Mouse (Mus musculus): ENCODE measurements around the gene Mrps18a. TPM values are rescaled to one million over a fixed set of nuclear protein-coding genes. Genes with fewer than 3 reads are reported as not detected.

The Mrps18a gene
- total RNA-seq, 1 experiment, result 90.0 TPM

DNA sequence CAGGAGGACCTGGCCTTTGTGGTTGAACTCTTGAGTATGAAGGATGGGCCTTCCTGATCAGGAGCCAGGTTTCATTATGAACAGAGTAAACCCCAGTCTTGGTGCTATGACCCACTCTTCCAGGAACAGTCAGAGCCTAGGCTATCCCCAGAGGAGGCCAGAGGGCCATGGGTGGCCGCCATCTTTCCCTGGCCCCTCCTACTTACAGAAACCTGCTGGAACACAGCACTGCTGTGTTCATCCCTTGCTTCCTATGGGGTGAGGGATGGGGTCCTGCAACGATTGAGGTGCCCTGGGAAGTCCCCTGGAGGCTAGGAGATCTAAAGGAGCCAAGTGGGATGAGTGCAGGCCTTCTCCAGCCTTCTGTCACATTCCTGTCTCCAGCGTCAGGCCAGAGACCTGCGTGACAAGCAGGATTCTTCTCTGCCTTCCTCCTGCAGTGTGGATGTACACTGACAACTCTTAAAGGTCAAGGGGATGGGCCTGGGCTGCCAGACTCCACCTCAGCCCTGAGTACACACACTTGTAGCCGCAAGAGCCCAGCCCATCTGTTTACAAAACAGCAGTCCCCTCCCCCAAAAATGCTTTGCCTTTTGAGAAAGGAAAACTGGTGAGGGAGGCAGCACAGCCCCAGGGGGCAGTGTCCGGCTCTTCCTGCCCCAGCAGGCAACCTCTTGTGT lies 17.2 kb downstream of the Mrps18a start:
- Histone ChIP-seq H3K36me3 (ENCODE audit: control insufficient read depth, insufficient read depth, low read length, poor library complexity, severe bottlenecking) (peaks cover 59% of the 10 kb centered on the region), H3K4me1 (ENCODE audit: control insufficient read depth in 2 of 2, insufficient read depth in 2 of 2, low read length in 2 of 2, poor library complexity in 1 of 2) (peaks cover 0 to 8% of the 10 kb centered on the region in 2 experiments; a peak in 1 of 4 replicates)
- in situ Hi-C loops (cut with MboI; ENCODE audit: low sequenced_read_pairs in 2 of 2, unreplicated experiment in 2 of 2), result no loop called here

DNA sequence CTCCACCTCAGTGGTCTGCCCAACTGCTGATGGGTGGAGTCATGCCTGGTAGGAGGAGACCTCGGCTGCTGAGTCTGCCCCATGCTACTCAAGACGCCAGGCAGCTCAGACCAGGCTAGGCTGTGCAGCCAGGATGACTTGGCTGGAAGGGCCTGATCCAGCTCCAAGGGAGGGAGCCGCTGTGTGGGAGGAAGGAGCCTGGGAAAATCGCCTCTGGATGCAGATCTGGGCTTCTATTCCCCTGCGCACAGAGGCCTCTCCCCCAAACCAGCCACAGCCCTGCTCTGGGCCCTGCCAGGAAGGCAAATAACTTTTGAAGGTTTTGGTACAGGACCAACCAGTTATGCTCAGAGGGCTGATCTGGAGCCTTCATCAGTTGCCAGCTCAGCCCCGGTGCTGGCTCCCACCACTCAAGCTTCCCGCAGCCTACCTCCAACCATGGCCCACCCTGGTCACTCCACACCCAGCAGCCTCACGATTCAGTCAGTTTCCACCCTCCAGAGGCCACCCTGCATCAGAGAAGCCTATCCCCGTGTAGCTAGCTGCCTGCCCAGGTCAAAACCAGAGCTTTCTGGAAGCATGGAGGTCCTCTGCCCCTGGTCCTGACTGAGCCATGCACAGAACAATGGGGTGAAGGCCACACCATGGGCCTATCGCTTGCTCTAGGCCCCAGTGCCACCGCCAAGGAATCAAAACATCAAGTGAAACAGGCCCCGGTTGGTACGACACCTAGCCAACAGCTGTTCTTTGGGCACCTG lies 19.1 kb downstream of the Mrps18a start:
- Histone ChIP-seq H3K36me3 (ENCODE audit: control insufficient read depth, insufficient read depth, low read length, poor library complexity, severe bottlenecking) (peaks cover 40% of the 10 kb centered on the region), H3K27ac (ENCODE audit: insufficient read depth, low read depth, low read length, poor library complexity, severe bottlenecking) (no peak overlapping the region), H3K9me3 (ENCODE audit: control insufficient read depth, insufficient read depth, low read depth, low read length) (no peaks in the 10 kb centered on the region), H3K9ac (ENCODE audit: insufficient read depth, low read depth, low read length, poor library complexity, severe bottlenecking) (no peak overlapping the region), H3K4me1 (ENCODE audit: control insufficient read depth in 2 of 2, insufficient read depth in 2 of 2, low read length in 2 of 2, poor library complexity in 1 of 2) (peaks cover 0 to 8% of the 10 kb centered on the region in 2 experiments; a peak in 1 of 4 replicates), H3K4me3 (ENCODE audit: insufficient read depth in 1 of 2, low read depth in 1 of 2, low read length in 2 of 2, poor library complexity in 1 of 2, severe bottlenecking in 1 of 2) (no peak overlapping the region)
- no peak for DNase-seq (ENCODE audit: low read depth, low spot score)
- in situ Hi-C loops (cut with MboI; ENCODE audit: low sequenced_read_pairs in 2 of 2, unreplicated experiment in 2 of 2), result no loop called here
- TF ChIP-seq ZC3H11A (IDR thresholded peaks at IDR 0.05; ENCODE audit: borderline replicate concordance, low read depth, low read length) (no peak), HCFC1 (IDR thresholded peaks at IDR 0.05; ENCODE audit: borderline replicate concordance, insufficient read depth, low read length) (no peak), ZNF384 (IDR thresholded peaks at IDR 0.05; ENCODE audit: low read depth, low read length) (no peak), MAFK (IDR thresholded peaks at IDR 0.05; ENCODE audit: insufficient read depth, low read depth, low read length) (no peak)

More for the DNA sequence above, 17.2 kb downstream of the Mrps18a start:
- Histone ChIP-seq H3K27ac (ENCODE audit: insufficient read depth, low read depth, low read length, poor library complexity, severe bottlenecking) (no peak overlapping the region), H3K4me3 (ENCODE audit: insufficient read depth in 1 of 2, low read depth in 1 of 2, low read length in 2 of 2, poor library complexity in 1 of 2, severe bottlenecking in 1 of 2) (no peak overlapping the region), H3K9me3 (ENCODE audit: control insufficient read depth, insufficient read depth, low read depth, low read length) (no peaks in the 10 kb centered on the region), H3K9ac (ENCODE audit: insufficient read depth, low read depth, low read length, poor library complexity, severe bottlenecking) (no peak overlapping the region)
- DNase-seq (ENCODE audit: low read depth, low spot score), result no peak
- TF ChIP-seq ZNF384 (IDR thresholded peaks at IDR 0.05; ENCODE audit: low read depth, low read length) (no peak), CHD2 (IDR thresholded peaks at IDR 0.05; ENCODE audit: low read depth, low read length) (no peak), HCFC1 (IDR thresholded peaks at IDR 0.05; ENCODE audit: borderline replicate concordance, insufficient read depth, low read length) (no peak), MAFK (IDR thresholded peaks at IDR 0.05; ENCODE audit: insufficient read depth, low read depth, low read length) (no peak), ZC3H11A (IDR thresholded peaks at IDR 0.05; ENCODE audit: borderline replicate concordance, low read depth, low read length) (no peak)

- Histone ChIP-seq H3K27ac (ENCODE audit: insufficient read depth, low read depth, low read length, poor library complexity, severe bottlenecking) (no peak overlapping the region), H3K9ac (ENCODE audit: insufficient read depth, low read depth, low read length, poor library complexity, severe bottlenecking) (no peak overlapping the region), H3K4me1 (ENCODE audit: control insufficient read depth in 2 of 2, insufficient read depth in 2 of 2, low read length in 2 of 2, poor library complexity in 1 of 2) (peaks cover 0 to 8% of the 10 kb centered on the region in 2 experiments; a peak in 1 of 4 replicates), H3K4me3 (ENCODE audit: insufficient read depth in 1 of 2, low read depth in 1 of 2, low read length in 2 of 2, poor library complexity in 1 of 2, severe bottlenecking in 1 of 2) (no peak overlapping the region), H3K9me3 (ENCODE audit: control insufficient read depth, insufficient read depth, low read depth, low read length) (no peaks in the 10 kb centered on the region), H3K36me3 (ENCODE audit: control insufficient read depth, insufficient read depth, low read length, poor library complexity, severe bottlenecking) (peaks cover 17% of the 10 kb centered on the region)
- DNase-seq (ENCODE audit: low read depth, low spot score), result peak; percentile 51
- TF ChIP-seq ZC3H11A (IDR thresholded peaks at IDR 0.05; ENCODE audit: borderline replicate concordance, low read depth, low read length) (peak; percentile 62; the same call in 1 of the 2 replicates), ZNF384 (IDR thresholded peaks at IDR 0.05; ENCODE audit: low read depth, low read length) (no peak), MAFK (IDR thresholded peaks at IDR 0.05; ENCODE audit: insufficient read depth, low read depth, low read length) (no peak)
- in situ Hi-C loops (cut with MboI; ENCODE audit: low sequenced_read_pairs in 2 of 2, unreplicated experiment in 2 of 2), result no loop called here
These were observed 21.4 kb downstream of the Mrps18a start for GRCm38 (mm10) chr17:46132058-46132718.

GRCm38 (mm10) chr17:46132862-46133261 lies 22.1 kb downstream of the Mrps18a start:
- no peak for TF ChIP-seq ZNF384 (IDR thresholded peaks at IDR 0.05; ENCODE audit: low read depth, low read length)
- TF ChIP-seq HCFC1 (IDR thresholded peaks at IDR 0.05; ENCODE audit: borderline replicate concordance, insufficient read depth, low read length), result no peak
- no peak for TF ChIP-seq ZC3H11A (IDR thresholded peaks at IDR 0.05; ENCODE audit: borderline replicate concordance, low read depth, low read length)
- no peak for TF ChIP-seq MAFK (IDR thresholded peaks at IDR 0.05; ENCODE audit: insufficient read depth, low read depth, low read length)
- no peak for TF ChIP-seq CHD2 (IDR thresholded peaks at IDR 0.05; ENCODE audit: low read depth, low read length)

More at GRCm38 (mm10) chr17:46132862-46133261, 22.1 kb downstream of the Mrps18a start:
- Histone ChIP-seq H3K27ac (ENCODE audit: insufficient read depth, low read depth, low read length, poor library complexity, severe bottlenecking) (no peak overlapping the region), H3K9ac (ENCODE audit: insufficient read depth, low read depth, low read length, poor library complexity, severe bottlenecking) (no peak overlapping the region), H3K4me3 (ENCODE audit: insufficient read depth in 1 of 2, low read depth in 1 of 2, low read length in 2 of 2, poor library complexity in 1 of 2, severe bottlenecking in 1 of 2) (no peak overlapping the region), H3K36me3 (ENCODE audit: control insufficient read depth, insufficient read depth, low read length, poor library complexity, severe bottlenecking) (peaks cover 12% of the 10 kb centered on the region), H3K9me3 (ENCODE audit: control insufficient read depth, insufficient read depth, low read depth, low read length) (no peaks in the 10 kb centered on the region), H3K4me1 (ENCODE audit: control insufficient read depth in 2 of 2, insufficient read depth in 2 of 2, low read length in 2 of 2, poor library complexity in 1 of 2) (peaks cover 0 to 7% of the 10 kb centered on the region in 2 experiments; a peak in 1 of 4 replicates)
- in situ Hi-C loops (cut with MboI; ENCODE audit: low sequenced_read_pairs in 2 of 2, unreplicated experiment in 2 of 2), result no loop called here
- no peak for DNase-seq (ENCODE audit: low read depth, low spot score)

Data from ES-E14 (cell line).